Mouse (Mus musculus): ENCODE data around the gene Cfap206.

Gene Cfap206

DNA sequence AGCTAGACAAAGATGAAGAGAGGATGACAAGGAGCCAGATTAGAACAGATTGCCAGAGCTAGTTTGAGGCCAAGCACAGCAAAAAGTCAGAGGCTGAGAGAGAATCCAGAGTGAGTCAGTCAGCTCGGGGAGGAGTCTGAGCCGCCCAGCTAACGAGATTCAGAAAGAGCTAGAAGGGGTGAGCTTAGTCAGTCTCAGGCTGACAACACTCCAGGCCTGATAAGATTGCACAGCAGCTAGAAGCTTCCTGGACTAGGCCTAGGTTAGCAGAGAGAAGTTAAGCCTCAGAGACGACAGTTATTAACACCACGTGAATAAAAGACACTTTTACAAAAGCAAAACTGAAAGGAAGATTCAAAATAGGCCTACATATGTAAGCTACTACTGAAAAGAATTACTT, 62.1 kb downstream of the Cfap206 start:
- DNase-seq = no peak

DNA sequence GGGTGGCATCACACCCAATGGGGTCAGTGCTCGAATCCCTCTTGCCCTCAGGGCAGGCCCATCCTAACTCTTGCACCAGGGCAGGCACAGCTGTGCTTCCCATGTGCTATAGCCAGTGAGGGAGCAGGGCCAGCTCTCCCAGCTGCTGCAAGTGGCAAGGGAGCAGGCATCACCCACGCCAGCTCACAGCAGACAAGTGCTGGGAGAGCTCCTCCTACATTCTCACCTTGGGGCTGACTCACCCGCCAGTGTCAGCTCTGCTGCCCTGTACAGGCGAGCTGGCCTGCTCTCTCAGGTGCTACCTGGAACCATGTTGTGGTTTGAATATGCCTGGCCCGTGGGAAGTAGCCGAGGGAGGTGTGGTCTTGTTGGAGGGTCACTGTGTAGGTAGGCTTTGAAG, 68.1 kb downstream of the Cfap206 start:
- DNase-seq = no peak

DNA sequence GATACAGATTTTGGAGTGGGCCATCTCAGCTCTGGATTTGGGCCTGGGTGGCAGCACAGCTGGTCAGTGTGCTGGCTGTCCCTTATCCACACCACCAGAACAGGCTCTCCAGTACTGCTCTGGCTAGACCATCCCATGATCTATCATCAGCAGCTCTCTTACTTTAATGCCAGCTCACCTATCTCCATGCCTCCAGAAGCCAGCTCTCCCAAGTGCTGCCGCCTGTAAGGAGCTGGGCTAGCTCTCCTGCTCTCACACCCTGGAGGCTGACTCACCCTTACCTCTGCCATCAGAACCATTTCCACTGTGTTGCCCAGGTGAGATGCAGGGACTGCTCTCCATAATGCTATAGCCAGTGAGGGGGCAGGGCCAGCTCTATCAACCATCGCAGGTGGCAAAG, 68.5 kb downstream of the Cfap206 start:
- no peak for DNase-seq

DNA sequence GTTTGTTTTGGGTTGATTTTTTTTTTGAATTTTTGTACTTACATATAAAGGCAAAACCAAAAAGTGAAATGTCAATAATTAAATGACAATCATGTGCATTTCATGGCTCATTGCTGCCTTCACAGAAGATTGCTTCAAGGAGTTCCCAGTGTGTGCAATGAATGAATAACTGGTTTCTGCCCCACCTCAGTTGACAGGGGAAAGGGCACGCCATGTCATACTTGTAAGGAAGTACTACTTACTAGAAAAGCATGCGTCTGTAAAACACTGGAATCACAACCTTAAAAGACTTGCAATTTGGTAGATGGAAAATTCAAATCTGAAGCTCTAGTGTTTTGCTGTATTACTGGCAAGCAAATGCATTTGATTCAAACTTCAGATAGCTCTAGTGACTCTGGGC, 71.0 kb downstream of the Cfap206 start:
- no peak for DNase-seq

DNA sequence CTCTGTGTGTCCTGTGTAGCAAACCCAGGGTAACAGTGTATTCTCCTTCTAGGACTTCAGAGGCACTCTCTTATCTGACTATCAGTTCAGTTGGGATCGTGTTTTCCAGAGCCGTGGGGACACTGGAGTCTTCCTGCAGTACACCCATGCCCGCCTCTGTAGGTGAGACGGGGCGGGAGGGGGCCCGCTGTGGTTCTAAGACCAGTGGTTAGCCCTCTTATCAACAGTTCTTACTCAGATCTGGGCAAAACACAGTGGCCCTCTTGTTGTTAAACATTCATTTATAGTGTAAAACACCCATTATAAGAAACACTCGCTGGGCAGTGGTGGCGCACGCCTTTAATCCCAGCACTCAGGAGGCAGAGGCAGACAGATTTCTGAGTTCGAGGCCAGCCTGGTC, 73.9 kb downstream of the Cfap206 start:
- DNase-seq = no peak

DNA sequence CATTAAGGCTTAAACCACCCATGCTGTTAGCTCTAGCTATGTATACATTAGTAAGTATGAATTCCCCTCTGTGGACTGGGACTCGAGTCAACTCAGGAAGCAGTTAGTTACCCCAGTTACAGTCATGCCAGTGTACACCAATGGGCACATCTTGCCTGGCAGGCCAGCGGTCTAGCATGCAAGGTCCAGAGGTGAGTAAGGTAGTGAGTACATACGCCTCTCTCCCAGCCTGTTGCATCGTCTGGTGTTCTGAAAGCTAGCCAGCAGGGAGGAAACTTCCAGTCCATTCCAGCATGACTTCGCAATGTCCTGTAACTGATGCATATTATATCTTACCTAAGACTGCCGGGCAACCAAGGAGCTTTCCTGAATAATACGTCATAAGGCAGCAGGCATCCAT, 76.8 kb downstream of the Cfap206 start:
- DNase-seq = no peak

DNA sequence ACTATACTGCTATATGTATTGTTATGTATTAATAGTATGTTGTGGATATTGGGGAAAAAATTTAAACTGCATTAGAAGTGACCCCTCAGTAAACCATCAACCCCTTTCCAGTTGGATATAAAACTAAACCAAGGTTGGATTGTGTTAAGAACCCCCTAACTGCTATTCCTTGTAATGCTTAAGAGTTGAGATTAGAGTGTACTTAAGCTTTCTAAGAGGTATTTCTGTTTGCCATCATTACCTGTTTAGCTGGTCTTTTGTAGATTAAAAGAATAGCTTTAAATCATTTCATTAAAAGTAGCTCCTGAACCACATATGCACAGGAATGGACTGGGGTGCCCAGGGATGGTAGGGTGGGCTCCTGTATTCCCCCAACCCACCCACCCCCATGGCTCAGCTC, 85.2 kb downstream of the Cfap206 start:
- no peak for DNase-seq

DNA sequence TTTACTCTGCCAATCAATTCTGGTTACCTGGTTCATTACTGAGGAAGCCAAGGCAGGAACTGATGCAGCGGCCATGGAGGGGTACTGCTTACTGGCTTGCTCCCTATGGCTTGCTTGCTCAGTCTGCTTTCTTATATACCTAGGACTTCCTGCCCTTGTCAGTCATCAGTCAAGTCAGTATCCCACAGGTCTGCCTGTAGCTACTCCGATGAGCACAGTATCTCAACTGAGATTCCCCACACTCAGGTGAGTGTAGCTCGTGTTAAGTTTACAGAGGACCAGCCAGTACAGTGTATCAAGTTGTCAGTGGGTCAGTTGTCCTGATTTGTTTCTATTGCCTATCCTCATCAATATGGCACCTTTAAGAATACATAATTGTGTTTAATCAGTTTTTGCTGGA, 89.3 kb downstream of the Cfap206 start:
- no peak for DNase-seq

DNA sequence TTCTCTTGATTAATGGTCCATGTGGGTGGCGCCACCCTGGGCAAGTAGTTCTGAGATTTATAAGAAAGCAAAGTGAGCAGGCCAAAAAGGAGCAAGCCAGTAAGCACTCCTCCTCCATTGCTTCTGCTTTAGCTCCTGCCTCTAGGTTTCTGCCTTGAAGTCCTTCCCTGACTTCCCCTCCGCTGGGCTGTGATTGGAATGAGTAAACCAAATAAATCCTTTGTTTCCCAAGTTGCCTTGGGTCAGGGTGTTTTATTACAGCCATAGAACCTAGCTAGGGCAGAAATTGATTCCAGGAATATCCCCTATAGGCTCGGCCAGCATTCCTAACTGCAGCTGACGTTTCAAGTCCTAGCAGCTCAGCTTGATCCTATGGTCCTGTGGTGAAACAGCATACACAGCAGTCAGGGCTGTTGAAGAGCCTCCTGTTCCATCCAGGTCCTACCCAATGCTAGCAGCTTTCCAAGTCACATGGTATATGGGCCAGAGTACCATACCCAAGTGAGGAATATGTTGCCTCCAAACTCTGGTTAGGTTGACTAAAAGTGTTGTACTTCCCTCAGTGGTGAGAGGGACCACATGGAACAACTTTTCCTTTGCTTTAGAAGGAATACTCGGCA, 90.2 kb downstream of the Cfap206 start:
- no peak for DNase-seq

Data from spleen, adult 18-20 months (tissue).